Mouse (Mus musculus): Measurements from ENCODE around the gene D6Ertd527e. TPM values are rescaled to one million over a fixed set of nuclear protein-coding genes. Genes with fewer than 3 reads are reported as not detected.

The D6Ertd527e gene
- polyA plus RNA-seq, 2 experiments: 0.56 to 1.6 TPM

DNA sequence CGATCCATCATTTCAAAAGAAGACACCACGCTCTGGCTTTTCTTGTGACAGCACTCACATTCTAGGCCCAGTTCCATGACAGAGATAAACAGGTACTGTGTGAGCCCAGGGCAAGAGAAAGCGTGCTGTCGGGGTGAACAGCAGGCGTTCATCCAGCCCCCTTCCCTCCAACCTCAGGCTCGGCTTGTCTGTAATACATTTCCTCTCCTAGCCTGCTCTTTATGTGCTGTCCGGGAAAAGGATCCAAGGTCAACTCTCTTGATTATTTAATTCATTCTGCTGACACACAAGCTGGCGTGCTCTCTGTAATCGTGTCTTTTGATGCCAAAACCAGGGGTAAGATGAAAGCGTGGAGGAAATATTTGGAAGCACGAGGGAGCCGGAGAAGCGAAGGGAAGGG, 39.0 kb downstream of the D6Ertd527e start:
- no peak for TF ChIP-seq POLR2A (IDR thresholded peaks at IDR 0.05; ENCODE audit: borderline replicate concordance, extremely low read depth, insufficient read depth, insufficient read length)
- peaks cover 9% of the 10 kb centered on the region; the same call in 1 of the 2 replicates for H3K36me3 ChIP-seq (ENCODE audit: control insufficient read depth, insufficient read depth, low read length)
- ATAC-seq (ENCODE audit: low FRiP score, low read depth) (no peak), DNase-seq (ENCODE audit: low spot score) (no peak)
- no peaks in the 10 kb centered on the region for H3K9me3 ChIP-seq (ENCODE audit: control insufficient read depth, low read length)
- WGBS: 67% methylated on average over 13 of the region's 13 CpGs
- no peak overlapping the region for H3K9ac ChIP-seq (ENCODE audit: low read depth, low read length, severe bottlenecking)
- H3K27me3 ChIP-seq (ENCODE audit: control insufficient read depth, insufficient read depth, low read length): no peaks in the 10 kb centered on the region
- no peak overlapping the region for H3K4me2 ChIP-seq (replicated peaks; ENCODE audit: low read depth, low read length, severe bottlenecking)
- H3K4me1 ChIP-seq (ENCODE audit: control insufficient read depth, insufficient read depth, low read length): peaks cover 54% of the 10 kb centered on the region
- no peak overlapping the region for H3K27ac ChIP-seq (replicated peaks; ENCODE audit: low read depth, low read length)
- H3K4me3 ChIP-seq (replicated peaks; ENCODE audit: low read length): no peak overlapping the region

- Histone ChIP-seq H3K4me1 (ENCODE audit: control insufficient read depth, insufficient read depth, low read length) (peaks cover 39% of the 10 kb centered on the region), H3K4me3 (replicated peaks; ENCODE audit: low read length) (no peak overlapping the region), H3K36me3 (ENCODE audit: control insufficient read depth, insufficient read depth, low read length) (peaks cover 16% of the 10 kb centered on the region; the same call in 1 of the 2 replicates), H3K27ac (replicated peaks; ENCODE audit: low read depth, low read length) (no peak overlapping the region), H3K9ac (ENCODE audit: low read depth, low read length, severe bottlenecking) (no peak overlapping the region), H3K27me3 (ENCODE audit: control insufficient read depth, insufficient read depth, low read length) (no peaks in the 10 kb centered on the region), H3K4me2 (replicated peaks; ENCODE audit: low read depth, low read length, severe bottlenecking) (no peak overlapping the region), H3K9me3 (ENCODE audit: control insufficient read depth, low read length) (no peaks in the 10 kb centered on the region)
- TF ChIP-seq POLR2A (IDR thresholded peaks at IDR 0.05; ENCODE audit: borderline replicate concordance, extremely low read depth, insufficient read depth, insufficient read length): no peak
- WGBS: 39% methylated on average over 3 of the region's 3 CpGs
- DNase-seq (ENCODE audit: low spot score): no peak
- no peak for ATAC-seq (ENCODE audit: low FRiP score, low read depth)
Measured at GRCm38 (mm10) chr6:87147921-87148320, 43.4 kb downstream of the D6Ertd527e start.

- no peaks in the 10 kb centered on the region for H3K27me3 ChIP-seq (ENCODE audit: control insufficient read depth, insufficient read depth, low read length)
- H3K4me2 ChIP-seq (replicated peaks; ENCODE audit: low read depth, low read length, severe bottlenecking): no peak overlapping the region
- no peak overlapping the region for H3K9ac ChIP-seq (ENCODE audit: low read depth, low read length, severe bottlenecking)
- TF ChIP-seq POLR2A (IDR thresholded peaks at IDR 0.05; ENCODE audit: borderline replicate concordance, extremely low read depth, insufficient read depth, insufficient read length): no peak
- peaks cover 30% of the 10 kb centered on the region for H3K4me1 ChIP-seq (ENCODE audit: control insufficient read depth, insufficient read depth, low read length)
- ATAC-seq (ENCODE audit: low FRiP score, low read depth) (no peak), DNase-seq (ENCODE audit: low spot score) (no peak)
- no peak overlapping the region for H3K27ac ChIP-seq (replicated peaks; ENCODE audit: low read depth, low read length)
- 91% methylated on average over 7 of the region's 7 CpGs for WGBS
- no peak overlapping the region for H3K4me3 ChIP-seq (replicated peaks; ENCODE audit: low read length)
- H3K9me3 ChIP-seq (ENCODE audit: control insufficient read depth, low read length): no peaks in the 10 kb centered on the region
- H3K36me3 ChIP-seq (ENCODE audit: control insufficient read depth, insufficient read depth, low read length): peaks cover 18% of the 10 kb centered on the region; the same call in 1 of the 2 replicates
Measured at GRCm38 (mm10) chr6:87150471-87150870, 45.9 kb downstream of the D6Ertd527e start.

GRCm38 (mm10) chr6:87151427-87151826, 46.9 kb downstream of the D6Ertd527e start:
- H3K9me3 ChIP-seq (ENCODE audit: control insufficient read depth, low read length): no peaks in the 10 kb centered on the region
- no peak for TF ChIP-seq POLR2A (IDR thresholded peaks at IDR 0.05; ENCODE audit: borderline replicate concordance, extremely low read depth, insufficient read depth, insufficient read length)
- ATAC-seq (ENCODE audit: low FRiP score, low read depth) (no peak), DNase-seq (ENCODE audit: low spot score) (no peak)
- H3K9ac ChIP-seq (ENCODE audit: low read depth, low read length, severe bottlenecking): no peak overlapping the region
- no peak overlapping the region for H3K27ac ChIP-seq (replicated peaks; ENCODE audit: low read depth, low read length)
- H3K4me3 ChIP-seq (replicated peaks; ENCODE audit: low read length): no peak overlapping the region
- H3K36me3 ChIP-seq (ENCODE audit: control insufficient read depth, insufficient read depth, low read length): peaks cover 15% of the 10 kb centered on the region; the same call in 1 of the 2 replicates
- H3K4me1 ChIP-seq (ENCODE audit: control insufficient read depth, insufficient read depth, low read length): peaks cover 30% of the 10 kb centered on the region
- H3K27me3 ChIP-seq (ENCODE audit: control insufficient read depth, insufficient read depth, low read length): no peaks in the 10 kb centered on the region
- no peak overlapping the region for H3K4me2 ChIP-seq (replicated peaks; ENCODE audit: low read depth, low read length, severe bottlenecking)
- 40% methylated on average over 8 of the region's 8 CpGs for WGBS

- no peaks in the 10 kb centered on the region for H3K9me3 ChIP-seq (ENCODE audit: control insufficient read depth, low read length)
- no peak overlapping the region for H3K4me2 ChIP-seq (replicated peaks; ENCODE audit: low read depth, low read length, severe bottlenecking)
- no peak overlapping the region for H3K9ac ChIP-seq (ENCODE audit: low read depth, low read length, severe bottlenecking)
- H3K4me1 ChIP-seq (ENCODE audit: control insufficient read depth, insufficient read depth, low read length): peaks cover 30% of the 10 kb centered on the region
- ATAC-seq (ENCODE audit: low FRiP score, low read depth) (peak; percentile 42), DNase-seq (ENCODE audit: low spot score) (peak; percentile 64)
- H3K4me3 ChIP-seq (replicated peaks; ENCODE audit: low read length): no peak overlapping the region
- no peak for TF ChIP-seq POLR2A (IDR thresholded peaks at IDR 0.05; ENCODE audit: borderline replicate concordance, extremely low read depth, insufficient read depth, insufficient read length)
- 60% methylated on average over 20 of the region's 21 CpGs for WGBS
- peaks cover 23% of the 10 kb centered on the region; the same call in 1 of the 2 replicates for H3K36me3 ChIP-seq (ENCODE audit: control insufficient read depth, insufficient read depth, low read length)
- no peaks in the 10 kb centered on the region for H3K27me3 ChIP-seq (ENCODE audit: control insufficient read depth, insufficient read depth, low read length)
- no peak overlapping the region; the same call in 1 of the 2 replicates for H3K27ac ChIP-seq (replicated peaks; ENCODE audit: low read depth, low read length)
Measured at GRCm38 (mm10) chr6:87152461-87153230, 48.1 kb downstream of the D6Ertd527e start.
